Mouse (Mus musculus): ENCODE data around the gene Fitm2.

Fitm2 gene

DNA sequence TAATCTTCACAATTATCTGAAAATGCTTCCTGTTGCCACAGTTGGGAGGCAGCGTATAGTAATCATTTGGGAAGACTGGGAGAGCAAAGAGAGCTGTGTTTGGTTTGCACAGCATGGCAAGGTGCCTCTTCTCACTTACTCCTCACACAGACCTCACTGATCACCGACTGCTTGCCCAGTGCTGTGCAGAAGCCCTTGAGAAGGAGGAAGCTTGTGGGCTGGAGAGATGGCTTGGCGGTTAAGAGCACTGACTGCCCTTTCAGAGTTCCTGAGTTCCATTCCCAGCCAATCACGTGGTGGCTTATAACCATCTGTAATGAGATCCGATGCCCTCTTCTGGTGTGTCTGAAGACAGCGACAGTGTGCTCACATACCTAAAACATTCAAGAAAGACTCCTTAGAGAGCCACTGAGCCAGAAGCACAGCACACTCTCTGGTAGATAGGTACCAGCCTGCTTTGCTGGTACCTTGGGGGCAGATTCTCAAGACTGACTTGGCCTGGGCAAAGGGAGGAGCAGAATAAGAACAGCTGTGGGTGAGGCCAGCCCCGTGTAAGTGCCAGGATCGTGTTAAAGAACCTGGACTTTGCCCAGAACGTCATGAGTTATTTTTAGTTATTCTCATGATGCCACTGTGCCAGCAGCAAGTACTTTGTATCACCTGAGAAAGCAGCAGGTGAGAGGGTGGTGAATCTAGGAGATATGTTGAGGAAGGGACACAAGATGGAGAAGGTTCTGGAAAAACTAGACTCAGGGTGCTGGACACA is 49.4 kb downstream of the Fitm2 start:
- no peak for DNase-seq (ENCODE audit: low spot score in 2 of 2)

DNA sequence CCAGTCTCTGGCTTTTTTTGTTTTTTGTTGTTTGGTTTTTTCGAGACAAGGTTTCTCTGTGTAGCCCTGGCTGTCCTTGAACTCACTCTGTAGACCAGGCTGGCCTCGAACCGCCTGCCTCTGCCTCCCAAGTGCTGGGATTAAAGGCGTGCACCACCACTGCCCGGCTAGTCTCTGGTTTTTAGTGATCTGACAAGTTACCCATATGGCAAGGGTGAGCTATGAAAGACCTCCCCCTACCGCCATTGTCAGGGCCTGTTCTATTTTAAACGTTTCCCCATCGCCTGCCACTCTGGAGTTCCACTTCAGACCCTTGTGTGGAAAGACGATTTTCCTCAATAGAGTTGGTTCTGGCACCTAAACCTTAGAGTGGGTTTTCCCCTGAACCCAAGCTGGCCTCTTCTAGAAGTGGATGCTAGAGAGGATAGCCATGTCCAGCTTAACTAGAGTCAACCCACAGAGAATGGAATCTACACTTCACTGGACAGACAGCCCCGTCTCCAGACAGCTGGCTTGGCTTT is 52.0 kb downstream of the Fitm2 start:
- no peak for DNase-seq (ENCODE audit: low spot score in 2 of 2)

DNA sequence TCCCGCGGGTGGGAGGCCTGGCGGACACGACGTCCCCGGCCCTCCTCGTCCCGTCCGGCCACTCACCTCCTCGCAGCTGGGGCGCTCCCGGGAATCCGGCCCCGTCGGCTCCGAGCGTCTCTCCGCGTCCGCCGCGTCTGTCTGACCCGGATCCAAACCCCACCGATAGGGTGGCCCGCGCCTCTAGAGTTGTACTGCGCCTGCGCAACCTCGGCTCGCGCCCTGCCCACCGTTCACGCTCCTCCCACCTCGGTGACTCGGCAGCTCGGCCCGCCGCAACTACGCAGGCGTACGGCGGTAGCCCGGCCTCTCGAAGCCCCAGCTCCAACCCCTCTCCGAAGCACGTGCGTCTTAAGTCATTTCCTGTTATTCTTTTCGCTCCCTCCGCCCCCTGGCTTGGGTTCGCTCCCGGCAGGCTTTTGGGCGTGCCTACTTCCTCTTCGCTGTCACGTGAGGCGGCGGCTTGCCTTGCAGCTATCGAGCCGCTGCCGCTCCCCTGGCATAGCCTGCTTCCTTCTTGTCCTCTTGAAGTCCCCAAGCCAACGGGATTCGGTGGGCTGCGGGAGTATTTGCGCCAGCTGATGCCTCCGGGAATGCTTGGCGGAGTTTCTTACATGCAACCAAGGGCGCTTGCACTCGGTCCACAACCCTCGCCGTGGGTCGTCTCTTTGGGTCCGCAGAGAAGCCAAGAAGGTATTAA is 52.9 kb downstream of the Fitm2 start:
- DNase-seq (ENCODE audit: low spot score in 2 of 2), result peak; percentile 99

DNA sequence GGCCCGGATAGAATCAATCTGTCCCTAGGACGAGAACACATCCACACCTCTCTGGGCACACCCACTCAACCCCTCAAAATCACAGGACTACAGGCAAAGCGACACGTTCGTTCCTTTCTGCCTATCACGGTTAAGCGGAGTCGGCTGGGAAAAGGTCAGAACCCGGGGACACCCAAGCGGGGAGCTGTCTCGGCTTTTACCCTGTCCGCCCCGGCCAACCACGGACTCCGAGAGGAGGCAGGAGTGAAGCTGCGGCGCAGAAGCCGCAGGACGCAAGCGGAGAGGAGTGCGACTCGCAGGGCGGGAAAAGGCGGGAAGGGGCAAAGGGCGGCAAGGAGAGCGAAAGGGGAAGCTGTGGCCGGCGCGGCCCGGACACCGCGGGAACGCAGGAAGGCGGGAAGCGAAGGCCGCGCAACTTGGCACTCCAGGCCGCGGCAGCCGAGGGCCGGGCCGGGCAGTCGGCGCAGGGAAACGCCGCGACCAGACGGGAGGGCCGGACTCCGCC is 53.5 kb downstream of the Fitm2 start:
- DNase-seq (ENCODE audit: low spot score in 2 of 2), result peak in 1 of 2 experiments; percentile 39

DNA sequence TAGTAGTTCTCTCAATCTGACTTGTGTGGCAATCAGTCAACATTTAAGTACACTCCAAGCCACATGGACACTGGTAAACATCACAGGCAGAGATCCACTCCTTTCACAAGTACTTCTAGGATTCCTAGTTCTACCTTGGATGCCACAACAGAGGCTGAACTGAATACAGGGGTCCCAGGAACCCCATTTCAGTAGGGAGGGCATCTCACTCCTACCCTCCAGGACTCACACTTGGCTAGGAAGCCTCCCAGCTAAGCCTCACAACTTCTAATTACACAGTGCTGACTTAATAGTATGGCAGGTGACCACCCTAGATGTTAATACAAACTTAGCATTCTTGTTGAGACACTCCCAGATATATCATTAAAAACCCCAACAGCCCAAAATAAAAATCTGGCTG is 54.6 kb downstream of the Fitm2 start:
- DNase-seq (ENCODE audit: low spot score in 2 of 2), result no peak

DNA sequence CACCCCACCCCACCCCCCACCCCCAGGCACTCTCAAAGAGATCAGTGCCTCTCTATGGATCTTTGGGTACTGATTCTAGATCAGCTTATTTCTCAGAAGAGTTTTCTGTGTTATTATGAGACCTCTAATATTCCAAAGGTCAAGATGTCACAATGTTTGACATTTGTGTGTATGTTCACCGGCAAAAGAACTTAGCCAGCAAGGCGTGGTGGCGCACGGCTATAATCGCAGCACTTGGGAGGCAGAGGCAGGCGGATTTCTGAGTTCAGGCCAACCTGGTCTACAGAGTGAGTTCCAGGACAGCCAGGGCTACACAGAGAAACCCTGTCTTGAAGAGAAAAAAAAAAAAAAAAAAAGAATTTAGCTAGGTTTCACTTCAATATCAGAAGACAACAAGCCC is 55.4 kb downstream of the Fitm2 start:
- DNase-seq (ENCODE audit: low spot score in 2 of 2), result no peak

Measured in frontal cortex, postnatal 14 days (tissue).